Mouse (Mus musculus) E14TG2a.4 (cell line): Measurements from ENCODE around the gene Pcna.

Experiments
- H3K27me3 ChIP-seq: 2 replicates; pipeline ENCODE4 v1.6.1; 2014; ENCODE audit warnings: low read length, control low read depth; ENCODE audit not compliant: insufficient read depth
- H3K36me3 ChIP-seq: 2 replicates; pipeline ENCODE4 v1.6.1; 2014; ENCODE audit warnings: low read length, control low read depth; ENCODE audit not compliant: insufficient read depth
- H3K4me1 ChIP-seq: replicated peaks from 2 replicates; pipeline ENCODE4 v1.6.1; 2014; ENCODE audit warnings: low read depth, low read length, control low read depth
- H3K4me3 ChIP-seq: replicated peaks from 2 replicates; pipeline ENCODE4 v1.5.1; 2014; ENCODE audit warnings: mild to moderate bottlenecking, low read length
- H3K9me3 ChIP-seq: 2 replicates; pipeline ENCODE4 v1.6.1; 2014; ENCODE audit warnings: low read length, control low read depth
- CTCF ChIP-seq: conservative IDR thresholded peaks from 2 replicates; pipeline ENCODE4 v1.5.1; 2014; ENCODE audit warnings: low read length
- NANOG ChIP-seq: IDR thresholded peaks from 2 replicates; pipeline ENCODE4 v1.6.1; 2014; ENCODE audit warnings: borderline replicate concordance, low read length, mixed read lengths
- POU5F1 ChIP-seq: IDR thresholded peaks from 2 replicates; pipeline ENCODE4 v1.6.1; 2014; ENCODE audit warnings: low read length, borderline replicate concordance

The Pcna gene

GRCm38 (mm10) chr2:132203773-132204172 is 49.3 kb downstream of the Pcna start:
- Histone ChIP-seq H3K4me1 (peaks cover 54% of the 10 kb centered on the region), H3K9me3 (no peaks in the 10 kb centered on the region), H3K36me3 (no peaks in the 10 kb centered on the region), H3K27me3 (no peaks in the 10 kb centered on the region), H3K4me3 (no peak overlapping the region)
- TF ChIP-seq POU5F1 (no peak), CTCF (no peak), NANOG (no peak)

GRCm38 (mm10) chr2:132203186-132203585 is 49.9 kb downstream of the Pcna start:
- no peaks in the 10 kb centered on the region for H3K9me3 ChIP-seq
- H3K27me3 ChIP-seq, result no peaks in the 10 kb centered on the region
- no peaks in the 10 kb centered on the region for H3K36me3 ChIP-seq
- TF ChIP-seq CTCF (no peak), NANOG (no peak), POU5F1 (no peak)
- peaks cover 48% of the 10 kb centered on the region for H3K4me1 ChIP-seq
- no peak overlapping the region for H3K4me3 ChIP-seq
